Mouse (Mus musculus) E14TG2a.4 (cell line): Measurements from ENCODE around the gene Loxl1.

Source experiments
- CTCF ChIP-seq: conservative IDR thresholded peaks from 2 replicates; pipeline ENCODE4 v1.5.1; 2014; ENCODE audit warnings: low read length
- NANOG ChIP-seq: IDR thresholded peaks from 2 replicates; pipeline ENCODE4 v1.6.1; 2014; ENCODE audit warnings: borderline replicate concordance, low read length, mixed read lengths

DNA sequence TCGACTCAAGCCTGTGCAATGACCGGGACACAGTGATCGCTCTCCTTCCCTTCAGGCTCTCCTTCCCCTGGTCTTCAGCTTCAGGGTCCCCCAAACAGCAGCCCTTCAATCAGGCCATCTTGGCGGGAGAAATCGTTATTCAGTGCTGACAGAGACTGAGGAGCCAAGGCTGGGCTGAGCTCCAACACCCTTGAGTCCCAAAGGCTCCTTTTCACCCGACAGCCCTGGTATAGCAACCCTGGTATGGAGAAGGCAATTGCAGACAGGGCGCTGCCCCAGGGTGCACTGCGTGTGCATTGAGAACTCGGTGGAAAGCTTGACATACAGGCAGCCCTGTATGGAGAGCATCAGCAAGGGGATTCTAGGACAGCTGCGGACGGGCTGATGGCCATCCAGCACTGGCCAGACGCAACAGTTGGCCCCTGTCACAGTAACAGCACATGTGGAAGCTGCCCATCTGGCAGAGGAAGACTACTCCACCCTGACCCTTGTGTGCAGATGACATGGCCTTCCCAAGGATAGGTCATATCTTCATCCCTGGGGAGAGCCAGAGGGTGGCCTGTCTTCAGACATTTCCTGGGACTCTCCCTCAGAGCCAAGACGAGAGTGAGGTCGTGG is 2.8 kb downstream of the Loxl1 start:
- no peak for TF ChIP-seq CTCF
- no peak for TF ChIP-seq NANOG
